In genomic region chr2:122682520-122682919, GRCm38 (mm10) we compare ENCODE assay signal across 22 mouse cellular contexts. TPM values are rescaled to one million over a fixed set of nuclear protein-coding genes. Genes with fewer than 3 reads are reported as not detected.
A peak's percentile ranks its signal among the peaks of the same experiment; 100 is the strongest.
DNase-seq lines count a peak whose midpoint lies in the region; ATAC-seq and TF ChIP-seq lines count a peak whose summit lies in the region.
"Had no signal": no experiment of that assay in that cellular context is flagged by ENCODE, and none has a peak within 500 bp of the region (broad histone marks: within the 10 kb centered on the region; RNA-seq: fewer than 3 reads in every experiment).

No protein-coding gene starts in this region.

- no peak overlapping the region for H3K4me3 ChIP-seq in layer of hippocampus, adult 2 months

- no peak overlapping the region for H3K27ac ChIP-seq in layer of hippocampus, adult 2 months

- ATAC-seq in Patski, result peak; percentile 87
- ATAC-seq: activated CD4-positive, CD25-positive, alpha-beta regulatory T cell, adult 4 months had no signal

- H3K27me3 ChIP-seq in Patski, result no peaks in the 10 kb centered on the region
- H3K27me3 ChIP-seq: CH12.LX had no signal

- no peak for DNase-seq in Patski (ENCODE audit: low read depth, low spot score)
- DNase-seq in fat pad, adult 2 months (ENCODE audit: extremely low read depth, low read depth, low spot score), result peak; percentile 52
- no peak for DNase-seq in adrenal gland, postnatal 4 days (ENCODE audit: low spot score in 2 of 2)
- DNase-seq in layer of hippocampus, adult 2 months (ENCODE audit: low spot score in 2 of 2), result no peak
- DNase-seq: adrenal gland, adult 2 months; adrenal gland, adult 8-10 months; adrenal gland, postnatal 10 days; adrenal gland, postnatal 14 days; adrenal gland, postnatal 25 days; adrenal gland, postnatal 36 days; B cell, adult 2 months; cerebellum, adult 11 months; cerebellum, adult 11-12 months; cerebellum, adult 18-20 months; cerebellum, adult 2 months; cerebellum, adult 8-10 months had no signal

- CTCF ChIA-PET in Patski (lab: Charles Lee), result interaction anchor here (0.7 to 3.0 kb wide), 6 partner anchors 13 to 55 kb away, joined by 3 to 11 read pairs (median 4); no protein-coding TSS in a partner anchor

- no peak for TF ChIP-seq CTCF in Patski (IDR thresholded peaks at IDR 0.05)
- no peak for TF ChIP-seq CTCF in layer of hippocampus, adult 2 months (conservative IDR thresholded peaks at IDR 0.05)

- in situ Hi-C loops in Patski (cut with MboI; ENCODE audit: low pct_unique_long_range_greater_than_20kb), result no loop called here

- POLR2A ChIA-PET in Patski (lab: Charles Lee), result interaction anchor here (1.2 kb wide), 1 partner anchor 60 kb away, joined by 3 read pairs; no protein-coding TSS in a partner anchor

RNA-seq across cellular contexts. Expression of gene Slc30a4, which starts 19.9 kb away (rescaled TPM):
- polyA plus RNA-seq in Patski (2021), result 42.7 TPM
- 10 to 100 TPM; 33.2 to 34.4 TPM for total RNA-seq in adrenal gland, postnatal 4 days (2021)
- 10 to 100 TPM; 27.4 to 29.2 TPM for total RNA-seq in layer of hippocampus, adult 2 months (2021)
- total RNA-seq: MEL had no signal
- polyA plus RNA-seq: G1E had no signal

RNA-seq across cellular contexts. Expression of gene AA467197, which starts 45.7 kb away (rescaled TPM):
- polyA plus RNA-seq in Patski (2021), result 0.68 TPM
- total RNA-seq in adrenal gland, postnatal 4 days (2021), result under 1 TPM; 0.42 to 0.68 TPM
- total RNA-seq in layer of hippocampus, adult 2 months (2021), result 1 to 10 TPM in 1 of 2 experiments, not detected in 1; 1.1 TPM
- total RNA-seq: G1E, MEL had no signal
- polyA plus RNA-seq: adrenal gland, adult 2 months; brain, embryonic 14.5 days; CD4-positive, CD25-positive, alpha-beta regulatory T cell, adult 4 months; G1E had no signal

RNA-seq across cellular contexts. Expression of gene Bloc1s6, which starts 55.8 kb away (rescaled TPM):
- polyA plus RNA-seq in Patski (2021), result 29.3 TPM
- 10 to 100 TPM; 31.7 to 34.1 TPM for total RNA-seq in adrenal gland, postnatal 4 days (2021)
- total RNA-seq in layer of hippocampus, adult 2 months (2021), result 10 to 100 TPM; 19.5 to 24.8 TPM
